Mouse (Mus musculus) liver, adult 2 months (tissue): ENCODE results near the gene Slc10a7.

Experiments used
- CTCF ChIP-seq: fragments of 200-500 bp; IDR thresholded peaks from 2 replicates; pipeline ENCODE4 v1.5.1; 2011; ENCODE audit warnings: low read depth, low read length, control low read depth
- POLR2A ChIP-seq: fragments of 200-500 bp; IDR thresholded peaks from 2 replicates; pipeline ENCODE4 v1.6.1; 2011; ENCODE audit warnings: low read length, control low read depth; ENCODE audit not compliant: insufficient read depth; ENCODE audit errors: extremely low read depth

- no peak for TF ChIP-seq CTCF
- TF ChIP-seq POLR2A = no peak
Measured at GRCm38 (mm10) chr8:78664306-78664940, 155.3 kb downstream of the Slc10a7 start.
